In the genomic region with DNA sequence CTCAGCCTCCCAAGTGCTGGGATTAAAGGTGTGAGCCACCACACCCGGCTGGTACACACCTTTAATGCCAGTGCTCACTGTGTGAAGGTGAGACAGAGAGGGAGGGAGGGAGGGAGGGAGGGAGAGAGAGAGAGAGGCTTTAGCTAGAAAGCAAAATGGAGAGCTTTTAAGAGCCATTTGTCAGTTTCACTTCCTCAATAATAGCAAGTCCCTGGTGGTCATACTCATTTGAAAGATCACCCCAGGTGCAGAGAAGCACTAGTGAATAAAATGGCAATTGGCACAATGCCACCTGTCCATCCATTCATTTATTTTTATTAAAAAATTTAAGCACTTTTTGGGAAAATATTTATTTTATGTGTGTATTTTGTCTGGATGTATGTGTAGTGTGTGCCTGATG, we compare ENCODE assay signal across 27 mouse cellular contexts.
"Had no signal": no experiment of that assay in that cellular context is flagged by ENCODE, and none has a peak within 500 bp of the region (broad histone marks: within the 10 kb centered on the region; RNA-seq: fewer than 3 reads in every experiment).

No protein-coding gene starts in this region.

- H3K4me2 ChIP-seq: heart, embryonic 11.5 days; heart, embryonic 13.5 days; heart, embryonic 15.5 days; hindbrain, embryonic 12.5 days; hindbrain, embryonic 14.5 days; intestine, embryonic 15.5 days; kidney, embryonic 15.5 days; limb, embryonic 13.5 days; limb, embryonic 15.5 days; liver, embryonic 12.5 days had no signal

- H3K4me1 ChIP-seq: heart, embryonic 13.5 days; heart, embryonic 15.5 days; hindbrain, embryonic 12.5 days; intestine, embryonic 15.5 days; limb, embryonic 13.5 days; limb, embryonic 15.5 days had no signal

- H3K9ac ChIP-seq: heart, embryonic 13.5 days; heart, embryonic 15.5 days; hindbrain, embryonic 12.5 days; hindbrain, embryonic 14.5 days; intestine, embryonic 15.5 days; kidney, embryonic 15.5 days; limb, embryonic 13.5 days; limb, embryonic 15.5 days; liver, embryonic 12.5 days had no signal

- ATAC-seq: hindbrain, embryonic 16.5 days; inflammation-experienced regulatory T-cells, adult 6 months; intestine, embryonic 15.5 days; liver, embryonic 12.5 days had no signal

- H3K36me3 ChIP-seq: heart, embryonic 13.5 days; heart, embryonic 15.5 days; hindbrain, embryonic 12.5 days; intestine, embryonic 15.5 days; kidney, embryonic 15.5 days; limb, embryonic 13.5 days; limb, embryonic 15.5 days; liver, embryonic 12.5 days had no signal

- H3K27me3 ChIP-seq: heart, embryonic 13.5 days; heart, embryonic 15.5 days; hindbrain, embryonic 12.5 days; intestine, embryonic 15.5 days; kidney, embryonic 15.5 days; limb, embryonic 13.5 days; limb, embryonic 15.5 days; liver, embryonic 12.5 days had no signal

- H3K4me3 ChIP-seq: gastrocnemius, adult 2 months; heart, adult 2 months; heart, embryonic 13.5 days; heart, embryonic 15.5 days; hindbrain, embryonic 12.5 days; intestine, embryonic 15.5 days; kidney, embryonic 15.5 days; layer of hippocampus, adult 2 months; limb, embryonic 13.5 days; limb, embryonic 15.5 days; liver, embryonic 12.5 days had no signal

- H3K9me3 ChIP-seq: heart, embryonic 13.5 days; heart, embryonic 15.5 days; hindbrain, embryonic 12.5 days; intestine, embryonic 15.5 days; kidney, embryonic 15.5 days; limb, embryonic 13.5 days; limb, embryonic 15.5 days; liver, embryonic 12.5 days had no signal

- H3K27ac ChIP-seq: gastrocnemius, adult 2 months; heart, adult 2 months; heart, embryonic 13.5 days; heart, embryonic 15.5 days; hindbrain, embryonic 12.5 days; hindbrain, embryonic 14.5 days; intestine, embryonic 15.5 days; kidney, embryonic 15.5 days; kidney, postnatal 0 days; layer of hippocampus, adult 2 months; limb, embryonic 13.5 days; limb, embryonic 15.5 days; liver, embryonic 12.5 days had no signal

- DNase-seq: gastrocnemius, adult 2 months; gastrocnemius, postnatal 10 days; gastrocnemius, postnatal 25 days; heart, adult 11 months; heart, adult 2 months; heart, postnatal 14 days; heart, postnatal 36 days; kidney, adult 11 months; kidney, adult 2 months; kidney, adult 9 months; kidney, postnatal 14 days; kidney, postnatal 36 days; left cerebral cortex, postnatal 4 days had no signal
